Mouse (Mus musculus): ENCODE results near the gene Ascl5. TPM values are rescaled to one million over a fixed set of nuclear protein-coding genes. Genes with fewer than 3 reads are reported as not detected.
A peak's percentile ranks its signal among the peaks of the same experiment; 100 is the strongest.

The Ascl5 gene
- not detected in 2 replicates for polyA plus RNA-seq (2012; rRNA removed)

DNA sequence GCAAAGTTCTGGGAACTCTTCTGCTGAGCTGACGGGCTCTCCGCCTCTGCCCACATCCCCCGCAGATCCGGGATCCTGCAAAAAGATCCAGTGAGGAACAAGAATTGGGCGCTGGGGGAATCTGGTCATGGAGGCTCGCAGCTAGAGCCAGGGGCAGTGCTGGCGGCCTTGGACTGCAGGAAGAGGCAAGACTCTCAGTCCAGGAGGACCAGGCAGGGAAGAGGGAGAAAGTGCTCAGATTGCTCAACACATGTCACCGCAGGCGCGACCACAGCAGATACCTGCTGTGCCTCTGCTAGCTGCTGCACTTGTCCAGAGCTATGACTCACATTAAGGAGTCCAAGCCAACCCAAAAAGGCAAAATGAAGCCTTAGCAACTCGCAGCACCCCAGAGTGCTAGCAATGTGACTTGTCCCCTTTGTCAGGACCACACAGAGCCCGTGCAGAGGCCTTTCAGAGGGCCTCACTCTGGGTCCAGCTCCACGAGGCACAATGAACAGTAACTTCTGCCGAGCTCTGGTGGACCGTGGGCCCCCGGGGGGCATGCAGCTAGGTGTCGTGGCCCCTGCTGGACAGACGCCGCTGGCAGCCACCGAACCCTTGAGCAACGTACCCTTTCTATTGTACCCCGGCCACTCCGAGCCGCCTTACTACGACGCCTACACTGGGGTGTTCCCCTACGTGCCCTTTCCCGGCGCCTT, at the start of gene Ascl5:
Gene Ascl5, plus strand, starts transcription at position 493 of the 701 bp plus-strand sequence.
- TF ChIP-seq CTCF (IDR thresholded peaks at IDR 0.05; ENCODE audit: extremely low read depth, insufficient read depth, insufficient read length, insufficient replicate concordance) (no peak), POLR2A (IDR thresholded peaks at IDR 0.05; ENCODE audit: low read depth, low read length) (no peak)
- H3K4me3 ChIP-seq (ENCODE audit: extremely low read depth, insufficient read depth, insufficient read length), result peak within 1 kb of the TSS; percentile 4; the same call in 1 of the 2 replicates
- 29% methylated on average over 29 of the region's 29 CpGs for whole genome bisulfite sequencing

DNA sequence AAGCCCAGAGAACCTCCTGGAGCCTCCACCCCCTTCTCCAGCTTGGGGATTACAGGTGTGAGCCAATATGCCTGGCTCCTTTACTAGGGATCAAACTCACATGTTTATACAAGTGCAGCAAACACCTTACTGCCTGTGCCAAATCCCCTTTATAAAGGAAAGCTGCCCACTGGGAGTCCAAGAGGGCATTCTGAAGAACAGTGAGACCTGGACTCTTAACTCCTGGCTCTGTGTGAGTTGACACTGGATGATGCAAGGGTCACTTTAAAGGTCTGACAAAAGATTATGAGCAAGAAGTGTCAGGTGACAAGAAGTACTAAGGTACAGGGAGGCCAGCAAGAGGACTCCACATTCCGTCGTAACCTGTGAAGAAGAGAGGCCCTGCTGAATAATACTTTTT, 49.2 kb upstream of the Ascl5 start:
- no peak overlapping the region for H3K27ac ChIP-seq (ENCODE audit: insufficient read depth, low read length)
- H3K4me3 ChIP-seq (ENCODE audit: extremely low read depth, insufficient read depth, insufficient read length), result no peak overlapping the region
- no peaks in the 10 kb centered on the region for H3K36me3 ChIP-seq (ENCODE audit: control insufficient read depth, insufficient read depth, low read length)
- no peak for DNase-seq (ENCODE audit: low read depth in 1 of 2, low spot score in 2 of 2)
- H3K4me1 ChIP-seq (ENCODE audit: control insufficient read depth, insufficient read depth, insufficient read length), result no peaks in the 10 kb centered on the region
- WGBS, result 97% methylated on average over 2 of the region's 2 CpGs
- no peak for TF ChIP-seq POLR2A (IDR thresholded peaks at IDR 0.05; ENCODE audit: low read depth, low read length)
- TF ChIP-seq CTCF (IDR thresholded peaks at IDR 0.05; ENCODE audit: extremely low read depth, insufficient read depth, insufficient read length, insufficient replicate concordance), result no peak
- no peaks in the 10 kb centered on the region for H3K27me3 ChIP-seq (ENCODE audit: control insufficient read depth, insufficient read depth, low read length)

More for the DNA sequence above, at the start of gene Ascl5:
- H3K36me3 ChIP-seq (ENCODE audit: control insufficient read depth, insufficient read depth, low read length), result no peaks in the 10 kb centered on the region
- no peak for DNase-seq (ENCODE audit: low read depth in 1 of 2, low spot score in 2 of 2)
- no peaks in the 10 kb centered on the region; the same call in 1 of the 2 replicates for H3K4me1 ChIP-seq (ENCODE audit: control insufficient read depth, insufficient read depth, insufficient read length)
- peaks cover 4% of the 10 kb centered on the region for H3K27me3 ChIP-seq (ENCODE audit: control insufficient read depth, insufficient read depth, low read length)
- no peak within 1 kb of the TSS for H3K27ac ChIP-seq (ENCODE audit: insufficient read depth, low read length)

DNA sequence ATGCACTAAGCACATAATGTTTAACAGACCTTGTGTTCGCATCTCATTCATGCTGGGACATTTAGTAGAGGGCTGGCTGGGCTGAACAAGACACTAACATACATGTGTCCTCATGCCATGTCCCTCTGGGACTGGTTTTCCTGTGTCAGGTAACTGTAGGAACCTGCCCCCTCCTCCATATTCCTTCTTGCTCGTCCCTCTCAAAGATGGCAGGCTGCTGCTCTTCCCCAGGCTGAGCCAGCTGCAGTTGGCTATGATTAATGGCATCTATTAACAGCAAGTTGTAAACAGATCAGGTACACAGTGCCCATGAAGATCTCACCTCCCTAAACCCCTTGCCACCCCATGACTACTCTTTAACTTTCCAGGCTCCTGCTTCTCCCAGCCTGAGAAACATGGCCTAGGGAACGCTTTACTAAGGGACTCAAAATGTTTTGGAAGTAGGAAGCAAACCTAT, 44.3 kb upstream of the Ascl5 start, which contains the start of gene Igfn1:
Gene Igfn1, minus strand, starts transcription at position 51 of the 457 bp plus-strand sequence.
- peaks cover 7% of the 10 kb centered on the region for H3K27me3 ChIP-seq (ENCODE audit: control insufficient read depth, insufficient read depth, low read length)
- no peaks in the 10 kb centered on the region for H3K36me3 ChIP-seq (ENCODE audit: control insufficient read depth, insufficient read depth, low read length)
- no peak within 1 kb of the TSS for H3K27ac ChIP-seq (ENCODE audit: insufficient read depth, low read length)
- no peak within 1 kb of the TSS for H3K4me3 ChIP-seq (ENCODE audit: extremely low read depth, insufficient read depth, insufficient read length)
- peaks cover 2% of the 10 kb centered on the region; the same call in 1 of the 2 replicates for H3K4me1 ChIP-seq (ENCODE audit: control insufficient read depth, insufficient read depth, insufficient read length)
- no peak for TF ChIP-seq CTCF (IDR thresholded peaks at IDR 0.05; ENCODE audit: extremely low read depth, insufficient read depth, insufficient read length, insufficient replicate concordance)
- TF ChIP-seq POLR2A (IDR thresholded peaks at IDR 0.05; ENCODE audit: low read depth, low read length), result no peak
- DNase-seq (ENCODE audit: low read depth in 1 of 2, low spot score in 2 of 2), result no peak
- 82% methylated on average over 3 of the region's 3 CpGs for WGBS

- WGBS, result 7% methylated on average over 37 of the region's 37 CpGs
- peaks cover 7% of the 10 kb centered on the region for H3K27me3 ChIP-seq (ENCODE audit: control insufficient read depth, insufficient read depth, low read length)
- H3K27ac ChIP-seq (ENCODE audit: insufficient read depth, low read length), result no peak within 1 kb of the TSS
- H3K4me3 ChIP-seq (ENCODE audit: extremely low read depth, insufficient read depth, insufficient read length), result peak within 1 kb of the TSS; percentile 39
- TF ChIP-seq POLR2A (IDR thresholded peaks at IDR 0.05; ENCODE audit: low read depth, low read length) (no peak), CTCF (IDR thresholded peaks at IDR 0.05; ENCODE audit: extremely low read depth, insufficient read depth, insufficient read length, insufficient replicate concordance) (no peak)
- peak in 1 of 2 experiments; percentile 36 for DNase-seq (ENCODE audit: low read depth in 1 of 2, low spot score in 2 of 2)
- H3K36me3 ChIP-seq (ENCODE audit: control insufficient read depth, insufficient read depth, low read length), result no peaks in the 10 kb centered on the region
- peaks cover 2% of the 10 kb centered on the region; the same call in 1 of the 2 replicates for H3K4me1 ChIP-seq (ENCODE audit: control insufficient read depth, insufficient read depth, insufficient read length)
These were observed 43.1 kb upstream of the Ascl5 start, which contains the start of gene Tmem9 for GRCm38 (mm10) chr1:136007211-136008158. TSS of gene Tmem9 (plus strand) at chr1:136008150.

GRCm38 (mm10) chr1:136008159-136008533, 42.5 kb upstream of the Ascl5 start:
- H3K36me3 ChIP-seq (ENCODE audit: control insufficient read depth, insufficient read depth, low read length), result no peaks in the 10 kb centered on the region
- no peak overlapping the region for H3K27ac ChIP-seq (ENCODE audit: insufficient read depth, low read length)
- WGBS, result 16% methylated on average over 8 of the region's 8 CpGs
- peaks cover 7% of the 10 kb centered on the region for H3K27me3 ChIP-seq (ENCODE audit: control insufficient read depth, insufficient read depth, low read length)
- no peak for TF ChIP-seq POLR2A (IDR thresholded peaks at IDR 0.05; ENCODE audit: low read depth, low read length)
- TF ChIP-seq CTCF (IDR thresholded peaks at IDR 0.05; ENCODE audit: extremely low read depth, insufficient read depth, insufficient read length, insufficient replicate concordance), result no peak
- no peak for DNase-seq (ENCODE audit: low read depth in 1 of 2, low spot score in 2 of 2)
- no peak overlapping the region for H3K4me3 ChIP-seq (ENCODE audit: extremely low read depth, insufficient read depth, insufficient read length)
- H3K4me1 ChIP-seq (ENCODE audit: control insufficient read depth, insufficient read depth, insufficient read length), result peaks cover 2% of the 10 kb centered on the region; the same call in 1 of the 2 replicates

DNA sequence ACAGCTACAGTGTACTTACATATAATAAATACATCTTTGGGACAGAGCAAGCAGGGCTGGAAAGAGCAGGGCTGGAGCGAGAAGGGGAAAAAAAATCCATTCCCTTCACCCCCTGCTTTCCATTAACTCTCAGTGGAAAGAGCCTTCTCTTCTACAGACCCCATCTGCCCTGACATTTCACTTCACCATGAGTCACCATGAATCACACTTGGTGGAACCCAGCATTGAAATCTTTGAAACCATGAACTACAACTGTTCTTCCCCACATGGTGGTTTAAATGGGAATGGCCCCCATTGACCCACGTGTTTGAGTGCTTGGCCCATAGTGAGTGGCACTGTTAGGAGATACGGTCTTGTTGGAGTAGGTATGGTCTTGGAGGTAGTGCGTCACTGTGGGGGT, 40.4 kb upstream of the Ascl5 start:
- 93% methylated on average over 4 of the region's 4 CpGs for WGBS
- DNase-seq (ENCODE audit: low read depth in 1 of 2, low spot score in 2 of 2), result no peak
- TF ChIP-seq CTCF (IDR thresholded peaks at IDR 0.05; ENCODE audit: extremely low read depth, insufficient read depth, insufficient read length, insufficient replicate concordance) (no peak), POLR2A (IDR thresholded peaks at IDR 0.05; ENCODE audit: low read depth, low read length) (no peak)
- Histone ChIP-seq H3K27ac (ENCODE audit: insufficient read depth, low read length) (no peak overlapping the region), H3K4me1 (ENCODE audit: control insufficient read depth, insufficient read depth, insufficient read length) (peaks cover 2% of the 10 kb centered on the region; the same call in 1 of the 2 replicates), H3K36me3 (ENCODE audit: control insufficient read depth, insufficient read depth, low read length) (no peaks in the 10 kb centered on the region), H3K4me3 (ENCODE audit: extremely low read depth, insufficient read depth, insufficient read length) (no peak overlapping the region), H3K27me3 (ENCODE audit: control insufficient read depth, insufficient read depth, low read length) (peaks cover 7% of the 10 kb centered on the region)
